Mouse (Mus musculus): ENCODE measurements around the gene Cdk7. TPM values are rescaled to one million over a fixed set of nuclear protein-coding genes. Genes with fewer than 3 reads are reported as not detected.
"Not testable (repeated sequence)": the region's sequence is repeated elsewhere in the genome, so short reads cannot be mapped to it uniquely, and the experiment has no call there.

The Cdk7 gene
- polyA plus RNA-seq, 1 experiment from 2014 or later = 78.0 TPM

DNA sequence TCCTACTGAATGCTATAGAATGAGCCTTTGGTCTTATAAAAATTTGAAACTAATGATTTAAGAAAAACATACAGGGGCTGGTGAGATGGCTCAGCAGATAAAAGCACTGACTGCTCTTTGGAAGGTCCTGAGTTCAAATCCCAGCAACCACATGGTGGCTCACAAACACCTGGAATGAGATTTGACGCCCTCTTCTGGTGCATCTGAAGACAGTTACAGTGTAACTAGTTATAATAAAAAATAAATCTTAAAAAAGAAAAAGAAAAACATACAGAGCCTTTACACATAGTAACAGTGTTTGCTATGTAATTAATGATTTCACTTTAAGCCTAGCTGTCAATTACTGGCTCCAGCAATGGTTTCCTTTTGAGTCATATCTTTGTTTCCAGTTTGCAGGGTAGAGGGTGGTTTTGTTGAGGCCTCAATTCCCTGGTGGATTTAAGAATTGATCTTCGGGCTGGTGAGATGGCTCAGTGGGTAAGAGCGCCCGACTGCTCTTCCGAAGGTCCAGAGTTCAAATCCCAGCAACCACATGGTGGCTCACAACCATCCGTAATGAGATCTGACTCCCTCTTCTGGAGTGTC, 815 bp upstream of the Cdk7 start:
- H3K27ac ChIP-seq (ENCODE audit: low read length) = peak overlapping the region; percentile 94
- H3K9ac ChIP-seq (ENCODE audit: low read length) = peak overlapping the region; percentile 68; the same call in 1 of the 2 replicates
- H3K4me1 ChIP-seq (ENCODE audit: control insufficient read depth, insufficient read depth, low read length) = peaks cover 11% of the 10 kb centered on the region
- not testable (repeated sequence) for H3K27me3 ChIP-seq (ENCODE audit: control insufficient read depth, insufficient read depth, low read length); H3K36me3 ChIP-seq (ENCODE audit: control insufficient read depth, insufficient read depth, low read length); H3K9me3 ChIP-seq (replicated peaks; ENCODE audit: control insufficient read depth, low read length); ATAC-seq (ENCODE audit: insufficient read depth, low FRiP score)
- WGBS = 86% methylated on average over 5 of the region's 6 CpGs
- 0 out of 2 replicates have a peak overlapping the region, but pooled peaks have one; percentile 97 for H3K4me3 ChIP-seq (replicated peaks; ENCODE audit: low read length)
- H3K4me2 ChIP-seq (ENCODE audit: low read depth, low read length) = peak overlapping the region; percentile 63

DNA sequence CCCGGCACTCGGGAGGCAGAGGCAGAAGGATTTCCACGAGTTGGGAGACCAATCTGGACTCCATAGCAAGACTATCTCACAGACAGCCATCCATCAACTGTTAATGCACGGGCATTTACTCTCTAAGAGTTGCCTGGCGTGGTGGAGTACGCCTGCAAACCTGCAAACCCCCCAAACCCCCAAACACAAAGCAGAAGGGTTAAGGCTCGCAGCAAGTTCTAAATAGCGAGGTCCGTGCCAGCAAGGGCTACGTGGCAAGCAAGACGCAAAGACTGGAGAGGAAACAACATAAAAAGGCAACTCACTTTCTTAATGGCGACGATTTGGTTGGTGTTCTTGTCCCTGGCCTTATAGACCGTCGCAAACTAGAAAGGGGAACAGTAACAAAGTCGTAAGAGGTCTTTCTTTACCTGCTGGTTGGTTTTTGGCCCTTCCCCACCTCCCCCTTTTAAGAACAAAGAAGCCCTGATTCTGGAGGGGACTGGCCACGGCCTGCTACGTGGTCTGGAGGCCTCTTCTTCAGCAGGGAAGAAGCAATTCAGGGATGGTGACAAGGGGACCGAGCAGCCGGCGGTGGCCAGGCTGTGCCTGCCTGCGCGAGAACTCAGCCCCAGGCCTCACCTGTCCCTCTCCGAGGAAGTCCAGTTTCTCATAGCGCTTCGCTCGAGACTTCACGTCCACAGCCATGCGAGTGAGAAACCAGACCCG, 432 bp downstream of the Cdk7 start:
- no peaks in the 10 kb centered on the region for H3K9me3 ChIP-seq (replicated peaks; ENCODE audit: control insufficient read depth, low read length)
- peak overlapping the region; percentile 97 for H3K4me3 ChIP-seq (replicated peaks; ENCODE audit: low read length)
- H3K36me3 ChIP-seq (ENCODE audit: control insufficient read depth, insufficient read depth, low read length) = peaks cover 7% of the 10 kb centered on the region
- H3K27me3 ChIP-seq (ENCODE audit: control insufficient read depth, insufficient read depth, low read length) = no peaks in the 10 kb centered on the region
- H3K4me1 ChIP-seq (ENCODE audit: control insufficient read depth, insufficient read depth, low read length) = peaks cover 11% of the 10 kb centered on the region
- under 1% methylated on average over 30 of the region's 30 CpGs for WGBS
- ATAC-seq (ENCODE audit: insufficient read depth, low FRiP score) = no peak; the same call in 1 of the 2 replicates
- H3K27ac ChIP-seq (ENCODE audit: low read length) = peak overlapping the region; percentile 94
- peak overlapping the region; percentile 97 for H3K9ac ChIP-seq (ENCODE audit: low read length)
- H3K4me2 ChIP-seq (ENCODE audit: low read depth, low read length) = peak overlapping the region; percentile 63

DNA sequence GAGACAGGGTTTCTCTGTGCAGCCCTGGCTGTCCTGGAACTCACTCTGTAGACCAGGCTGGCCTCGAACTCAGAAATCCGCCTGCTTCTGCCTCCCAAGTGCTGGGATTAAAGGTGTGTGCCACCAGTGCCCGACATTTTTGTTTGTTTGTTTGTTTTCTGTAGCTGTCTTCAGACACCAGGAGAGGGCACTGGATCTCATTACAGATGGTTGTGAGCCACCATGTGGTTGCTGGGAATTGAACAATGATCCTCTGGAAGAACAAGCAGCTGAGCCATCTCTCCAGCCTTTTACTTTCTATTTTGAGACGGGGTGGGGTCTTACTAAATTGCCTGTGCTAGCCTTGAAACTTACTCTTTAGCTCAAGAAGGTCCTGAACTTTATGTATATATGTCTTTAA, 2.2 kb downstream of the Cdk7 start:
- not testable (repeated sequence) for H3K4me3 ChIP-seq (replicated peaks; ENCODE audit: low read length); ATAC-seq (ENCODE audit: insufficient read depth, low FRiP score); H3K9ac ChIP-seq (ENCODE audit: low read length); H3K27ac ChIP-seq (ENCODE audit: low read length); H3K27me3 ChIP-seq (ENCODE audit: control insufficient read depth, insufficient read depth, low read length); H3K9me3 ChIP-seq (replicated peaks; ENCODE audit: control insufficient read depth, low read length); H3K36me3 ChIP-seq (ENCODE audit: control insufficient read depth, insufficient read depth, low read length); H3K4me2 ChIP-seq (ENCODE audit: low read depth, low read length)
- WGBS = 89% methylated on average over 4 of the region's 4 CpGs
- H3K4me1 ChIP-seq (ENCODE audit: control insufficient read depth, insufficient read depth, low read length) = peaks cover 11% of the 10 kb centered on the region

DNA sequence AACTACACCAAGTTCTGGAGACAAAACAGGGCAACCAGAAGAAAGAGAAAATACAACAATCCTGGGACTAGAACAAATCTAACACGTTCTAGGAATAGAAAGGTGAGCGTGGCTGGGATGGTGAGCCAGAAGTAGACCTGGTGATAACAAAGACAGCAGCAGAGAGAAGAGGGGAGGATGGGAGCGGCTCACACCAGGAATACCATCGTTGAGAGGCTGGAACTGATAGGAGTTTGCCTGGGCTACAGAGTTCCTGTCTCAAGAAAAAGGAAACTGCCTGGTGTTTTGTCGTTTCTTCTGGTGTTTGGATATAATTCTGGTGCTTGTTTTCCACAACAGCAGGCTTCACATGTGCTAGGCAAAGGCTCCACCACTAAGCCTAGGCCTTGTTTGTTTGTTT, 2.7 kb downstream of the Cdk7 start:
- Histone ChIP-seq H3K4me1 (ENCODE audit: control insufficient read depth, insufficient read depth, low read length) (peaks cover 11% of the 10 kb centered on the region), H3K27me3 (ENCODE audit: control insufficient read depth, insufficient read depth, low read length) (no peaks in the 10 kb centered on the region), H3K4me2 (ENCODE audit: low read depth, low read length) (no peak overlapping the region), H3K27ac (ENCODE audit: low read length) (no peak overlapping the region), H3K4me3 (replicated peaks; ENCODE audit: low read length) (no peak overlapping the region), H3K9me3 (replicated peaks; ENCODE audit: control insufficient read depth, low read length) (no peaks in the 10 kb centered on the region), H3K9ac (ENCODE audit: low read length) (no peak overlapping the region), H3K36me3 (ENCODE audit: control insufficient read depth, insufficient read depth, low read length) (peaks cover 9% of the 10 kb centered on the region)
- 81% methylated on average over 5 of the region's 5 CpGs for WGBS
- ATAC-seq (ENCODE audit: insufficient read depth, low FRiP score) = no peak

DNA sequence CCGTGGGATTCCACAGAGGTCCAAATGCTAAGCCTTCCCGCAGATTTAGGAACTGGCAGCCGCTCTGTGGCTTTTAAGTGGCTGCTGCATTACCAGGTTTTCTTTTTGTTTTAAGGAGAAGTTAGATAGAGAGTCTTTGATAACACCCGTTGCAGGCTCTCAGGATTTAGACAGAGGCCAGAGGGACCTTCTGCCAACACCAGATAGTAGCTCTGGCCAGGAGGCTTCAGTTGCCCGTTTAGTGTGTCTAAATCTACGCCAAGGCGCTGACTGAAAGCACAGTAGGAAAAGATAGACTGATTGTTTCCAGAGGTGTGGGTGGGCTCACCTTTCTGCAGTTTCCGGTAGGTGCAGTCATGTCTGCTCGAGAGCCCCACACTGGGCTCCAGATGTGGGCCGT, 5.5 kb downstream of the Cdk7 start:
- 86% methylated on average over 10 of the region's 10 CpGs for WGBS
- peaks cover 11% of the 10 kb centered on the region for H3K36me3 ChIP-seq (ENCODE audit: control insufficient read depth, insufficient read depth, low read length)
- ATAC-seq (ENCODE audit: insufficient read depth, low FRiP score) = no peak
- no peaks in the 10 kb centered on the region for H3K27me3 ChIP-seq (ENCODE audit: control insufficient read depth, insufficient read depth, low read length)
- peaks cover 11% of the 10 kb centered on the region for H3K4me1 ChIP-seq (ENCODE audit: control insufficient read depth, insufficient read depth, low read length)
- no peak overlapping the region for H3K4me2 ChIP-seq (ENCODE audit: low read depth, low read length)
- no peaks in the 10 kb centered on the region for H3K9me3 ChIP-seq (replicated peaks; ENCODE audit: control insufficient read depth, low read length)
- H3K4me3 ChIP-seq (replicated peaks; ENCODE audit: low read length) = no peak overlapping the region
- no peak overlapping the region for H3K9ac ChIP-seq (ENCODE audit: low read length)
- no peak overlapping the region for H3K27ac ChIP-seq (ENCODE audit: low read length)

DNA sequence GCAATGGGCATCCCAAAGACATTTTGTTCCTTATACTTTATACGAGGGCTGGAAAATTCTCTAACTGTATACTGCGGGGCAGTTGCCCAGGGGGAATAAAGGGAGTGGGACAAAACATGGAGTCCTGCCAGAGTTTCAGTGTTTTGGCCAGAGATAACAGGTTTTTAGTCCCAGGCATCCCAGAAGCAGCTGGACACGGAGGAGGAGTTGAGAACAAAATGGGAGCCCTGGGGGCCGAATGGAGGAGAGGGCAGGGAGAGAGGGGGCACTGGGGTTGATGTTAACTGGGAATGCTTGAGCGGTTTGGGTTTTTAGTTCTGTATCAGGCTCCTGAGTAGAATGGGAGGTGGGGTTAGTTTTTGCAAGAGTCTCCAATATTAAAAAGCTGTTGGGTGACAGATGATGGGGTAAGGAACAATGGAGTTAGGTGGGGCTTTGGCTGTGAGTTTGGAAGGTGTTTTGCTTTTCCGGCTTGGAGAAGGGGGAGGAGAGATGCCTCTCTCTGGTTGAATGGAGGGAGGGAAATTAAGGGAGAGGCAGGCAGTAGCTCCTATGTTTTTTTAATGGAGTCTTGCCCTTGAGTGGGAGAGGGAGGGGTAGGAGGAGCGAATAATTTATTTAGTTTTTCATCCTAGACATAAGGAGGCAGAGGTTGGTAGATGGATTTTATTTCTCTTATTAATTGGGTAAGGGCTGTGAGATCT, 6.5 kb downstream of the Cdk7 start:
- no peaks in the 10 kb centered on the region for H3K9me3 ChIP-seq (replicated peaks; ENCODE audit: control insufficient read depth, low read length)
- H3K9ac ChIP-seq (ENCODE audit: low read length) = no peak overlapping the region
- H3K36me3 ChIP-seq (ENCODE audit: control insufficient read depth, insufficient read depth, low read length) = peaks cover 11% of the 10 kb centered on the region
- no peaks in the 10 kb centered on the region for H3K27me3 ChIP-seq (ENCODE audit: control insufficient read depth, insufficient read depth, low read length)
- H3K4me1 ChIP-seq (ENCODE audit: control insufficient read depth, insufficient read depth, low read length) = peaks cover 7% of the 10 kb centered on the region
- H3K27ac ChIP-seq (ENCODE audit: low read length) = no peak overlapping the region
- WGBS = 82% methylated on average over 7 of the region's 7 CpGs
- H3K4me2 ChIP-seq (ENCODE audit: low read depth, low read length) = no peak overlapping the region
- H3K4me3 ChIP-seq (replicated peaks; ENCODE audit: low read length) = no peak overlapping the region
- ATAC-seq (ENCODE audit: insufficient read depth, low FRiP score) = no peak

DNA sequence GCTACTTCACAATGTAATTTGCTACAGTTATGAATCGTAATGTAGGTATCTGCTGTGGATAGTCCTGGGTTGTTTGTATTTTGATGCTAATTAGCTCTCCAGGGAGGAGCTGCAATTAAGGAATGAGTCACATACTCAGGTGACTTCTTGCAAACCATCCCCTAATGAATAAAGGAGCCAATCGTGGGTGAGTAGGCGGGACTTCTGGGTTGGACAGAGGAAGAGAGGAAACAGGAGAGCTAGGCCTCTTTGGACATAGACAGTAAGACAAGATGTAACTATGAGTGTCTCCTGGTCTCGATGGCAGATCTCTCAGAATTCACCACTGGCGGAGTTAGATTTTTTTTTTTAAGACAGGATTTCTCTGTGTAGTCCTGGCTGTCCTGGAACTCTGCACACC, 9.1 kb downstream of the Cdk7 start:
- Histone ChIP-seq H3K27me3 (ENCODE audit: control insufficient read depth, insufficient read depth, low read length) (no peaks in the 10 kb centered on the region), H3K27ac (ENCODE audit: low read length) (no peak overlapping the region), H3K9me3 (replicated peaks; ENCODE audit: control insufficient read depth, low read length) (no peaks in the 10 kb centered on the region), H3K4me2 (ENCODE audit: low read depth, low read length) (no peak overlapping the region), H3K4me1 (ENCODE audit: control insufficient read depth, insufficient read depth, low read length) (no peaks in the 10 kb centered on the region), H3K36me3 (ENCODE audit: control insufficient read depth, insufficient read depth, low read length) (peaks cover 5% of the 10 kb centered on the region), H3K4me3 (replicated peaks; ENCODE audit: low read length) (no peak overlapping the region), H3K9ac (ENCODE audit: low read length) (no peak overlapping the region)
- ATAC-seq (ENCODE audit: insufficient read depth, low FRiP score) = no peak
- WGBS = 90% methylated on average over 5 of the region's 5 CpGs

DNA sequence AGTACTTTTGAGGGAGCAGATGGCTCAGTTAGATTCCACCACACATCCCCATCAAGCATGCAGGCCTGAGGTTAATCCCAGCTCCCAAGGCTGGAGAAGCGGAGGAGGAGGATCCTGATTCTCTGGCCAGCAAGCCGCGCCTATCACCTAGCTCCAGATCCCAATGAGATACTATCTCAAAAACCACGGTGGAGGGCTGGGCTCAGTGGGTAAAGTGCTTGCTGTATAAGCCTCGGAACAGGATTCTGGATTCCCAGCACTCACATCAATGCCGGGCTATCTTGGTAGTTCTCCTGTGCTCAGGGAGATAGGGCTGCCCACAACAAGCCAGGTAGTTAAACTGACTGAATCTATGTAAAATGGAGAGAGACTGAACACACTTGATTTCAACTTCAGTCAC, 15.3 kb downstream of the Cdk7 start:
- WGBS = 91% methylated on average over 6 of the region's 6 CpGs

DNA sequence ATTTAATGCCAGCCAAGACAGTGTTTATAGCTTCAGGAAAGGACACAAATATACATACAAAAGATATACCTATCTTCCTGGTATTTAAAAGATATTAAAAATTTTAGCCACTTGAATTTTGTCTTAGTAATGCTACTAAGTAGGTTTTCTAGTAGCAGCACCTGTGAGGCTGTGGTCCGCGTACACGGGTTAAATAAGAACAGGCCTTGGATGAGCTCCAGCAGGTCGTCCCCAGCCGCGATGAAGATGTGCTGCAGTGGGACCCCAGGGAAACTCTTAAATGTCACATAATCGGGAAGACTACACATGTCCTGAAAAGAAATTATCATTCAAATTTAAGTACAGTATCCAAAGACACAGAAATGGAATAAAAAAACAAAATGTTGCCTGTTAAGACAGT, 24.5 kb downstream of the Cdk7 start:
- Histone ChIP-seq H3K36me3 (ENCODE audit: control insufficient read depth, insufficient read depth, low read length) (peaks cover 42% of the 10 kb centered on the region), H3K9me3 (replicated peaks; ENCODE audit: control insufficient read depth, low read length) (no peaks in the 10 kb centered on the region), H3K27ac (ENCODE audit: low read length) (no peak overlapping the region), H3K4me1 (ENCODE audit: control insufficient read depth, insufficient read depth, low read length) (no peaks in the 10 kb centered on the region), H3K9ac (ENCODE audit: low read length) (no peak overlapping the region), H3K27me3 (ENCODE audit: control insufficient read depth, insufficient read depth, low read length) (no peaks in the 10 kb centered on the region), H3K4me2 (ENCODE audit: low read depth, low read length) (no peak overlapping the region), H3K4me3 (replicated peaks; ENCODE audit: low read length) (no peak overlapping the region)
- ATAC-seq (ENCODE audit: insufficient read depth, low FRiP score) = no peak
- WGBS = 93% methylated on average over 7 of the region's 7 CpGs

More for the DNA sequence above, 15.3 kb downstream of the Cdk7 start:
- Histone ChIP-seq H3K27me3 (ENCODE audit: control insufficient read depth, insufficient read depth, low read length) (no peaks in the 10 kb centered on the region), H3K4me3 (replicated peaks; ENCODE audit: low read length) (no peak overlapping the region), H3K9ac (ENCODE audit: low read length) (no peak overlapping the region), H3K27ac (ENCODE audit: low read length) (no peak overlapping the region), H3K4me1 (ENCODE audit: control insufficient read depth, insufficient read depth, low read length) (no peaks in the 10 kb centered on the region), H3K9me3 (replicated peaks; ENCODE audit: control insufficient read depth, low read length) (no peaks in the 10 kb centered on the region), H3K36me3 (ENCODE audit: control insufficient read depth, insufficient read depth, low read length) (peaks cover 15% of the 10 kb centered on the region), H3K4me2 (ENCODE audit: low read depth, low read length) (no peak overlapping the region)
- ATAC-seq (ENCODE audit: insufficient read depth, low FRiP score) = no peak
